Mouse (Mus musculus): ENCODE data around the gene Dusp2. TPM values are rescaled to one million over a fixed set of nuclear protein-coding genes. Genes with fewer than 3 reads are reported as not detected.

The Dusp2 gene
- polyA plus RNA-seq, 1 experiment from 2014 or later, result 17.1 TPM

- Histone ChIP-seq H3K36me3 (ENCODE audit: control insufficient read depth, insufficient read depth, low read length) (no peaks in the 10 kb centered on the region), H3K4me3 (ENCODE audit: low read length) (no peak overlapping the region), H3K27me3 (replicated peaks; ENCODE audit: control insufficient read depth, insufficient read depth, low read length) (no peaks in the 10 kb centered on the region), H3K27ac (ENCODE audit: low read depth, low read length) (no peak overlapping the region), H3K4me1 (ENCODE audit: control insufficient read depth, insufficient read depth, low read depth, low read length) (no peaks in the 10 kb centered on the region; the same call in none of the 2 replicates), H3K9me3 (ENCODE audit: control insufficient read depth, low read length) (no peaks in the 10 kb centered on the region), H3K9ac (ENCODE audit: low read depth, low read length) (no peak overlapping the region), H3K4me2 (ENCODE audit: low read length) (no peak overlapping the region)
- ATAC-seq, result peak; percentile 52; the same call in 1 of the 2 replicates
- WGBS, result 56% methylated on average over 7 of the region's 7 CpGs
Measured at GRCm38 (mm10) chr2:127377942-127378610, 42.1 kb downstream of the Dusp2 start.

- Histone ChIP-seq H3K27me3 (replicated peaks; ENCODE audit: control insufficient read depth, insufficient read depth, low read length) (no peaks in the 10 kb centered on the region), H3K9ac (ENCODE audit: low read depth, low read length) (no peak overlapping the region), H3K27ac (ENCODE audit: low read depth, low read length) (no peak overlapping the region), H3K36me3 (ENCODE audit: control insufficient read depth, insufficient read depth, low read length) (no peaks in the 10 kb centered on the region), H3K9me3 (ENCODE audit: control insufficient read depth, low read length) (no peaks in the 10 kb centered on the region), H3K4me1 (ENCODE audit: control insufficient read depth, insufficient read depth, low read depth, low read length) (no peaks in the 10 kb centered on the region; the same call in none of the 2 replicates), H3K4me3 (ENCODE audit: low read length) (no peak overlapping the region), H3K4me2 (ENCODE audit: low read length) (no peak overlapping the region)
- no peak for ATAC-seq
- WGBS, result 71% methylated on average over 7 of the region's 7 CpGs
Measured at GRCm38 (mm10) chr2:127378611-127378990, 42.6 kb downstream of the Dusp2 start.

GRCm38 (mm10) chr2:127379250-127379649 is 43.3 kb downstream of the Dusp2 start:
- no peak for ATAC-seq
- WGBS, result 68% methylated on average over 3 of the region's 3 CpGs
- Histone ChIP-seq H3K9me3 (ENCODE audit: control insufficient read depth, low read length) (no peaks in the 10 kb centered on the region), H3K4me2 (ENCODE audit: low read length) (no peak overlapping the region), H3K4me1 (ENCODE audit: control insufficient read depth, insufficient read depth, low read depth, low read length) (no peaks in the 10 kb centered on the region; the same call in none of the 2 replicates), H3K9ac (ENCODE audit: low read depth, low read length) (no peak overlapping the region), H3K27ac (ENCODE audit: low read depth, low read length) (no peak overlapping the region), H3K4me3 (ENCODE audit: low read length) (no peak overlapping the region), H3K27me3 (replicated peaks; ENCODE audit: control insufficient read depth, insufficient read depth, low read length) (no peaks in the 10 kb centered on the region), H3K36me3 (ENCODE audit: control insufficient read depth, insufficient read depth, low read length) (no peaks in the 10 kb centered on the region)

GRCm38 (mm10) chr2:127383881-127384280 is 47.9 kb downstream of the Dusp2 start:
- H3K9me3 ChIP-seq (ENCODE audit: control insufficient read depth, low read length), result no peaks in the 10 kb centered on the region
- H3K4me1 ChIP-seq (ENCODE audit: control insufficient read depth, insufficient read depth, low read depth, low read length), result no peaks in the 10 kb centered on the region
- H3K27ac ChIP-seq (ENCODE audit: low read depth, low read length), result no peak overlapping the region
- H3K9ac ChIP-seq (ENCODE audit: low read depth, low read length), result no peak overlapping the region
- H3K36me3 ChIP-seq (ENCODE audit: control insufficient read depth, insufficient read depth, low read length), result no peaks in the 10 kb centered on the region
- no peak overlapping the region for H3K4me2 ChIP-seq (ENCODE audit: low read length)
- no peak for ATAC-seq
- no peaks in the 10 kb centered on the region for H3K27me3 ChIP-seq (replicated peaks; ENCODE audit: control insufficient read depth, insufficient read depth, low read length)
- WGBS, result 65% methylated on average over 7 of the region's 7 CpGs
- no peak overlapping the region for H3K4me3 ChIP-seq (ENCODE audit: low read length)

GRCm38 (mm10) chr2:127387521-127387920 is 51.6 kb downstream of the Dusp2 start:
- H3K4me1 ChIP-seq (ENCODE audit: control insufficient read depth, insufficient read depth, low read depth, low read length), result no peaks in the 10 kb centered on the region
- WGBS, result 81% methylated on average over 2 of the region's 2 CpGs
- no peaks in the 10 kb centered on the region for H3K9me3 ChIP-seq (ENCODE audit: control insufficient read depth, low read length)
- H3K9ac ChIP-seq (ENCODE audit: low read depth, low read length), result no peak overlapping the region
- no peak for ATAC-seq
- H3K4me3 ChIP-seq (ENCODE audit: low read length), result no peak overlapping the region
- no peaks in the 10 kb centered on the region for H3K36me3 ChIP-seq (ENCODE audit: control insufficient read depth, insufficient read depth, low read length)
- no peak overlapping the region for H3K27ac ChIP-seq (ENCODE audit: low read depth, low read length)
- no peak overlapping the region for H3K4me2 ChIP-seq (ENCODE audit: low read length)
- no peaks in the 10 kb centered on the region for H3K27me3 ChIP-seq (replicated peaks; ENCODE audit: control insufficient read depth, insufficient read depth, low read length)

Other genes starting within 250 kb of the Dusp2 start
- gene Ncaph, start 202.2 kb upstream of the Dusp2 start, polyA plus RNA-seq (2015; fragmentation: Nextera tagmentation; extraction: Ambion mirVana), result 14.5 and 19.8 TPM in 2 replicates
- 11.0 and 12.4 TPM in 2 replicates for gene Itpripl1, start 192.7 kb upstream of the Dusp2 start, polyA plus RNA-seq (2015; fragmentation: Nextera tagmentation; extraction: Ambion mirVana)
- 0.88 and 0.96 TPM in 2 replicates for gene 1810024B03Rik, start 127.9 kb upstream of the Dusp2 start, polyA plus RNA-seq (2015; fragmentation: Nextera tagmentation; extraction: Ambion mirVana)
- gene Snrnp200, start 127.8 kb upstream of the Dusp2 start, polyA plus RNA-seq (2015; fragmentation: Nextera tagmentation; extraction: Ambion mirVana), result 40.1 and 51.3 TPM in 2 replicates
- gene Ciao1, start 88.3 kb upstream of the Dusp2 start, polyA plus RNA-seq (2015; fragmentation: Nextera tagmentation; extraction: Ambion mirVana), result 59.0 and 61.6 TPM in 2 replicates
- 58.7 and 61.1 TPM in 2 replicates for gene Tmem127, start 88.3 kb upstream of the Dusp2 start, polyA plus RNA-seq (2015; fragmentation: Nextera tagmentation; extraction: Ambion mirVana)
- gene Stard7, start 65.9 kb upstream of the Dusp2 start, polyA plus RNA-seq (2015; fragmentation: Nextera tagmentation; extraction: Ambion mirVana), result 85.9 and 91.6 TPM in 2 replicates
- not detected in 2 replicates for gene Astl, start 2.5 kb downstream of the Dusp2 start, polyA plus RNA-seq (2015; fragmentation: Nextera tagmentation; extraction: Ambion mirVana)
- gene Adra2b, start 27.0 kb downstream of the Dusp2 start, polyA plus RNA-seq (2015; fragmentation: Nextera tagmentation; extraction: Ambion mirVana), result 0.72 and 0.90 TPM in 2 replicates
- gene Gpat2, start 89.0 kb downstream of the Dusp2 start, polyA plus RNA-seq (2015; fragmentation: Nextera tagmentation; extraction: Ambion mirVana), result 0.25 and 0.28 TPM in 2 replicates
- gene Fahd2a, start 108.4 kb downstream of the Dusp2 start, polyA plus RNA-seq (2015; fragmentation: Nextera tagmentation; extraction: Ambion mirVana), result 31.4 and 32.9 TPM in 2 replicates
- gene Kcnip3, start 185.9 kb downstream of the Dusp2 start, polyA plus RNA-seq (2015; fragmentation: Nextera tagmentation; extraction: Ambion mirVana), result 15.4 and 20.0 TPM in 2 replicates
- gene Prom2, start 205.3 kb downstream of the Dusp2 start, polyA plus RNA-seq (2015; fragmentation: Nextera tagmentation; extraction: Ambion mirVana), result 0.05 and 0.06 TPM in 2 replicates

Measured in hindbrain, embryonic 16.5 days (tissue).